Mouse (Mus musculus): ENCODE measurements around the gene Mettl1. TPM values are rescaled to one million over a fixed set of nuclear protein-coding genes. Genes with fewer than 3 reads are reported as not detected.
"Not testable (repeated sequence)": the region's sequence is repeated elsewhere in the genome, so short reads cannot be mapped to it uniquely, and the experiment has no call there.

Mettl1 gene
- polyA plus RNA-seq, 1 experiment from 2014 or later = 29.3 TPM

GRCm38 (mm10) chr10:127061513-127061912, 20.3 kb downstream of the Mettl1 start:
- no peak for ATAC-seq
- WGBS = 71% methylated on average over 2 of the region's 2 CpGs
- Histone ChIP-seq H3K4me3 (peak overlapping the region; percentile 92; the same call in 1 of the 2 replicates), H3K36me3 (ENCODE audit: poor library complexity, severe bottlenecking) (peaks cover 34% of the 10 kb centered on the region), H3K27me3 (no peaks in the 10 kb centered on the region), H3K9me3 (replicated peaks) (no peaks in the 10 kb centered on the region), H3K27ac (peak overlapping the region; percentile 96), H3K4me1 (peaks cover 54% of the 10 kb centered on the region), H3K9ac (peak overlapping the region; percentile 97), H3K4me2 (peak overlapping the region; percentile 91)

- Histone ChIP-seq H3K4me1 (peaks cover 59% of the 10 kb centered on the region), H3K36me3 (ENCODE audit: poor library complexity, severe bottlenecking) (peaks cover 34% of the 10 kb centered on the region), H3K27ac (peak overlapping the region; percentile 72; the same call in 1 of the 2 replicates)
- not testable (repeated sequence) for H3K4me2 ChIP-seq; H3K9ac ChIP-seq; H3K9me3 ChIP-seq (replicated peaks); H3K4me3 ChIP-seq; ATAC-seq; H3K27me3 ChIP-seq
- WGBS = 83% methylated on average over 4 of the region's 4 CpGs
Observed at GRCm38 (mm10) chr10:127062101-127062500, 20.9 kb downstream of the Mettl1 start.

- WGBS = 79% methylated on average over 5 of the region's 5 CpGs
- peak overlapping the region; percentile 72 for H3K27ac ChIP-seq
- H3K9ac ChIP-seq = no peak overlapping the region
- H3K4me1 ChIP-seq = peaks cover 59% of the 10 kb centered on the region
- H3K27me3 ChIP-seq = no peaks in the 10 kb centered on the region
- H3K4me2 ChIP-seq = peak overlapping the region; percentile 59
- peak overlapping the region; percentile 95; the same call in 1 of the 2 replicates for H3K4me3 ChIP-seq
- peaks cover 34% of the 10 kb centered on the region for H3K36me3 ChIP-seq (ENCODE audit: poor library complexity, severe bottlenecking)
- H3K9me3 ChIP-seq (replicated peaks) = no peaks in the 10 kb centered on the region
- no peak for ATAC-seq
Observed at GRCm38 (mm10) chr10:127062503-127062902, 21.3 kb downstream of the Mettl1 start.

GRCm38 (mm10) chr10:127063239-127063872, 22.1 kb downstream of the Mettl1 start, which contains the start of gene Cdk4:
Gene Cdk4 (plus strand): TSS chr10:127063534.
- Histone ChIP-seq H3K4me2 (peak within 1 kb of the TSS; percentile 92), H3K9ac (peak within 1 kb of the TSS; percentile 99), H3K27ac (peak within 1 kb of the TSS; percentile 90), H3K36me3 (ENCODE audit: poor library complexity, severe bottlenecking) (peaks cover 38% of the 10 kb centered on the region), H3K4me3 (peak within 1 kb of the TSS; percentile 95), H3K9me3 (replicated peaks) (no peaks in the 10 kb centered on the region), H3K4me1 (peaks cover 53% of the 10 kb centered on the region), H3K27me3 (no peaks in the 10 kb centered on the region)
- WGBS = under 1% methylated on average over 44 of the region's 46 CpGs
- peak; percentile 91 for ATAC-seq

- Histone ChIP-seq H3K9ac (peak overlapping the region; percentile 99), H3K27ac (peak overlapping the region; percentile 90), H3K4me2 (peak overlapping the region; percentile 92), H3K27me3 (no peaks in the 10 kb centered on the region), H3K9me3 (replicated peaks) (no peaks in the 10 kb centered on the region), H3K4me3 (peak overlapping the region; percentile 95), H3K36me3 (ENCODE audit: poor library complexity, severe bottlenecking) (peaks cover 42% of the 10 kb centered on the region), H3K4me1 (peaks cover 56% of the 10 kb centered on the region)
- 12% methylated on average over 37 of the region's 37 CpGs for WGBS
- no peak for ATAC-seq
Observed at GRCm38 (mm10) chr10:127063913-127064870, 23.0 kb downstream of the Mettl1 start.

GRCm38 (mm10) chr10:127065981-127066380, 24.8 kb downstream of the Mettl1 start:
- Histone ChIP-seq H3K36me3 (ENCODE audit: poor library complexity, severe bottlenecking) (peaks cover 42% of the 10 kb centered on the region), H3K4me3 (no peak overlapping the region), H3K9me3 (replicated peaks) (no peaks in the 10 kb centered on the region), H3K27me3 (no peaks in the 10 kb centered on the region), H3K4me1 (peaks cover 57% of the 10 kb centered on the region), H3K4me2 (no peak overlapping the region), H3K27ac (no peak overlapping the region), H3K9ac (no peak overlapping the region)
- WGBS = 92% methylated on average over 9 of the region's 9 CpGs
- no peak for ATAC-seq

- Histone ChIP-seq H3K4me3 (no peak overlapping the region; the same call in 1 of the 2 replicates), H3K4me1 (peaks cover 58% of the 10 kb centered on the region), H3K36me3 (ENCODE audit: poor library complexity, severe bottlenecking) (peaks cover 42% of the 10 kb centered on the region), H3K4me2 (no peak overlapping the region), H3K27me3 (no peaks in the 10 kb centered on the region), H3K9me3 (replicated peaks) (no peaks in the 10 kb centered on the region), H3K9ac (no peak overlapping the region), H3K27ac (0 out of 2 replicates have a peak overlapping the region, but pooled peaks have one; percentile 19)
- no peak for ATAC-seq
- 92% methylated on average over 14 of the region's 14 CpGs for WGBS
Observed at GRCm38 (mm10) chr10:127066519-127067018, 25.4 kb downstream of the Mettl1 start.

GRCm38 (mm10) chr10:127068360-127069038, 27.3 kb downstream of the Mettl1 start:
- Histone ChIP-seq H3K4me1 (peaks cover 49% of the 10 kb centered on the region), H3K4me3 (peak overlapping the region; percentile 58), H3K27ac (no peak overlapping the region), H3K9ac (peak overlapping the region; percentile 78), H3K27me3 (no peaks in the 10 kb centered on the region), H3K9me3 (replicated peaks) (no peaks in the 10 kb centered on the region), H3K36me3 (ENCODE audit: poor library complexity, severe bottlenecking) (peaks cover 42% of the 10 kb centered on the region), H3K4me2 (peak overlapping the region; percentile 97)
- no peak for ATAC-seq
- WGBS = 83% methylated on average over 9 of the region's 9 CpGs

- peak overlapping the region; percentile 78 for H3K9ac ChIP-seq
- H3K27ac ChIP-seq = peak overlapping the region; percentile 95
- H3K9me3 ChIP-seq (replicated peaks) = no peaks in the 10 kb centered on the region
- peak overlapping the region; percentile 97 for H3K4me2 ChIP-seq
- H3K4me3 ChIP-seq = peak overlapping the region; percentile 58
- ATAC-seq = peak; percentile 76
- no peaks in the 10 kb centered on the region for H3K27me3 ChIP-seq
- H3K4me1 ChIP-seq = peaks cover 48% of the 10 kb centered on the region
- H3K36me3 ChIP-seq (ENCODE audit: poor library complexity, severe bottlenecking) = peaks cover 42% of the 10 kb centered on the region
- 9% methylated on average over 30 of the region's 30 CpGs for WGBS
Observed at GRCm38 (mm10) chr10:127069281-127070189, 28.3 kb downstream of the Mettl1 start.

GRCm38 (mm10) chr10:127070190-127071121, 29.2 kb downstream of the Mettl1 start, which contains the start of gene Tspan31:
Gene Tspan31 (minus strand): TSS chr10:127070264.
- H3K9me3 ChIP-seq (replicated peaks) = no peaks in the 10 kb centered on the region
- H3K27me3 ChIP-seq = no peaks in the 10 kb centered on the region
- H3K9ac ChIP-seq = peak within 1 kb of the TSS; percentile 78
- peak within 1 kb of the TSS; percentile 58 for H3K4me3 ChIP-seq
- peaks cover 39% of the 10 kb centered on the region for H3K4me1 ChIP-seq
- peak; percentile 94 for ATAC-seq
- WGBS = 2% methylated on average over 36 of the region's 36 CpGs
- H3K27ac ChIP-seq = peak within 1 kb of the TSS; percentile 95
- H3K36me3 ChIP-seq (ENCODE audit: poor library complexity, severe bottlenecking) = peaks cover 33% of the 10 kb centered on the region
- H3K4me2 ChIP-seq = peak within 1 kb of the TSS; percentile 97
